Mouse (Mus musculus) liver, embryonic 14.5 days (tissue): ENCODE results near the gene Obox1.
"Not testable (repeated sequence)": the region's sequence is repeated elsewhere in the genome, so short reads cannot be mapped to it uniquely, and the experiment has no call there.

Source experiments
- CTCF ChIP-seq: IDR thresholded peaks from 2 replicates; pipeline ENCODE4 v1.5.1; 2016; ENCODE audit warnings: antibody characterized with exemption, low read depth, control low read depth
- EP300 ChIP-seq: IDR thresholded peaks from 2 replicates; pipeline ENCODE4 v1.6.1; 2016; ENCODE audit warnings: antibody characterized with exemption, low read depth

DNA sequence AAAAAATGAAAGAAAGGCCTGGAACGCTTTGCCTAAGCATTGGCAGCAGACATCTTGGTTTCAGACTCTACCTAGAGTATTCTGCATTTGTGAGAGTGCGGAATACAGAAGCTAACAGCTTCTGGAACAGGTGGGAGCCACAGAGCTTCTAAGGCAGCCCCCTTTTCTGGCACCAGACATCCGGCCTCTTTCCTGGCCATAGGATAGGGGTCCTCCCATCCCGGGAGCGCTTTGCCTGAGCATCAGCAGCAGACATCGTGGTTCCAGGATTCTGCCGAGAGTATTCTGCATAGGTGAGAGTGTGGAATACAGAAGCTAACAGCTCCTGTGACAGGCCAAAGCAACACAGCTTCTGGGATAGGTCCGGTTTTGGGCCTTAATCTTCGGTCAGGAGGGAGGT is 29.3 kb downstream of the Obox1 start:
- TF ChIP-seq EP300, CTCF: not testable (repeated sequence)
